Mouse (Mus musculus): ENCODE measurements around the gene Insrr. TPM values are rescaled to one million over a fixed set of nuclear protein-coding genes. Genes with fewer than 3 reads are reported as not detected.
"Not testable (repeated sequence)": the region's sequence is repeated elsewhere in the genome, so short reads cannot be mapped to it uniquely, and the experiment has no call there.

The Insrr gene
- total RNA-seq, 2 experiments from 2014 or later = 0.07 TPM; not detected in 1

- DNase-seq = no peak
Observed at GRCm38 (mm10) chr3:87779086-87779485, 17.7 kb upstream of the Insrr start.

GRCm38 (mm10) chr3:87783282-87784023, 13.3 kb upstream of the Insrr start:
- DNase-seq = no peak

- DNase-seq = no peak
Observed at GRCm38 (mm10) chr3:87785156-87785555, 11.6 kb upstream of the Insrr start.

- DNase-seq = peak; percentile 46
Observed at GRCm38 (mm10) chr3:87785626-87786214, 11.0 kb upstream of the Insrr start.

GRCm38 (mm10) chr3:87789248-87789647, 7.5 kb upstream of the Insrr start:
- DNase-seq = no peak

GRCm38 (mm10) chr3:87789768-87790167, 7.0 kb upstream of the Insrr start:
- DNase-seq = no peak

- DNase-seq = no peak
Observed at GRCm38 (mm10) chr3:87794922-87795325, 1.8 kb upstream of the Insrr start, which contains the start of gene Ntrk1. Gene Ntrk1 (minus strand): TSS chr3:87795162.

GRCm38 (mm10) chr3:87795336-87796277, 1.1 kb upstream of the Insrr start:
- DNase-seq = peak; percentile 83

- DNase-seq = no peak
Observed at GRCm38 (mm10) chr3:87801681-87802080, 4.9 kb downstream of the Insrr start.

GRCm38 (mm10) chr3:87804038-87804677, 7.4 kb downstream of the Insrr start:
- no peak for DNase-seq

- DNase-seq = no peak
Observed at GRCm38 (mm10) chr3:87809322-87809962, 12.7 kb downstream of the Insrr start.

- DNase-seq = no peak
Observed at GRCm38 (mm10) chr3:87811297-87811696, 14.5 kb downstream of the Insrr start.

GRCm38 (mm10) chr3:87812413-87812812, 15.7 kb downstream of the Insrr start:
- no peak for DNase-seq

- peak; percentile 37 for DNase-seq
Observed at GRCm38 (mm10) chr3:87812873-87813272, 16.1 kb downstream of the Insrr start.

GRCm38 (mm10) chr3:87816166-87816565, 19.4 kb downstream of the Insrr start:
- no peak for DNase-seq

GRCm38 (mm10) chr3:87816646-87817093, 19.9 kb downstream of the Insrr start:
- peak; percentile 85 for DNase-seq

- DNase-seq = no peak
Observed at GRCm38 (mm10) chr3:87818226-87818625, 21.5 kb downstream of the Insrr start.

- not testable (repeated sequence) for DNase-seq
Observed at GRCm38 (mm10) chr3:87824206-87824605, 27.5 kb downstream of the Insrr start, which contains the start of gene Pear1. Gene Pear1 (minus strand): TSS chr3:87824306.

- no peak for DNase-seq
Observed at GRCm38 (mm10) chr3:87828435-87828834, 31.7 kb downstream of the Insrr start.

- DNase-seq = no peak
Observed at GRCm38 (mm10) chr3:87829025-87829424, 32.3 kb downstream of the Insrr start.

GRCm38 (mm10) chr3:87832109-87832859, 35.5 kb downstream of the Insrr start:
- no peak for DNase-seq

All from heart, postnatal 4 days (tissue).